Mouse (Mus musculus) limb, embryonic 11.5 days (tissue): Measurements from ENCODE around the gene Gpn2. TPM values are rescaled to one million over a fixed set of nuclear protein-coding genes. Genes with fewer than 3 reads are reported as not detected.

Experiments used
- ATAC-seq: fragments of 200-750 bp; cut with Nextera tagmentation; 2 replicates; pipeline ENCODE4 v1.8.0; 2017; ENCODE audit warnings: low read depth; ENCODE audit not compliant: insufficient number of reproducible peaks, low FRiP score, low TSS enrichment
- DNase-seq: peaks from one replicate; pipeline ENCODE4 v3.0.0-alpha.2; 2015; ENCODE audit warnings: low spot score
- H3K27ac ChIP-seq: fragments of 300-500 bp; sonication (generic); replicated peaks from 2 replicates; pipeline ENCODE4 v1.5.1; 2014; ENCODE audit warnings: low read depth, mild to moderate bottlenecking, low read length
- H3K27me3 ChIP-seq: fragments of 300-500 bp; sonication (generic); 2 replicates; pipeline ENCODE4 v1.6.1; 2014; ENCODE audit warnings: mild to moderate bottlenecking, low read length, mixed read lengths; ENCODE audit not compliant: control insufficient read depth, insufficient read depth
- H3K36me3 ChIP-seq: fragments of 300-500 bp; sonication (generic); 2 replicates; pipeline ENCODE4 v1.6.1; 2014; ENCODE audit warnings: mild to moderate bottlenecking, low read length, moderate library complexity, mixed read lengths; ENCODE audit not compliant: control insufficient read depth, insufficient read depth
- H3K4me1 ChIP-seq: fragments of 300-500 bp; sonication (generic); 2 replicates; pipeline ENCODE4 v1.6.1; 2014; ENCODE audit warnings: low read length, mixed read lengths; ENCODE audit not compliant: control insufficient read depth, insufficient read depth
- H3K4me2 ChIP-seq: fragments of 300-500 bp; sonication (generic); 2 replicates; pipeline ENCODE4 v1.6.1; 2014; ENCODE audit warnings: low read depth, mild to moderate bottlenecking, moderate library complexity; ENCODE audit not compliant: severe bottlenecking
- H3K4me3 ChIP-seq: fragments of 300-500 bp; sonication (generic); 2 replicates; pipeline ENCODE4 v1.5.1; 2014; ENCODE audit warnings: low read depth, low read length
- H3K9ac ChIP-seq: fragments of 300-500 bp; sonication (generic); 2 replicates; pipeline ENCODE4 v1.6.1; 2014; ENCODE audit warnings: mild to moderate bottlenecking, low read length
- H3K9me3 ChIP-seq: fragments of 300-500 bp; sonication (generic); 2 replicates; pipeline ENCODE4 v1.6.1; 2016; ENCODE audit warnings: low read length; ENCODE audit not compliant: control insufficient read depth
- WGBS: fragments of 180-500 bp; shearing (Covaris S2); extraction: QIAGEN DNeasy Blood & Tissue Kit; methylation state at CpG from one replicate; pipeline ENCODE4 v1.1.7; 2014; 5-methylcytosine and 5-hydroxymethylcytosine counted together
- polyA plus RNA-seq: library from polyadenylated mRNA; unstranded; fragments of >200 nt; fragmentation: Nextera tagmentation; extraction: Ambion mirVana; gene quantifications from 2 replicates; pipeline ENCODE4 v1.2.1, GENCODE M21; 2014

Gene Gpn2
- polyA plus RNA-seq, 1 experiment from 2014 or later: 26.6 TPM

GRCm38 (mm10) chr4:133557041-133557717 lies 27.0 kb upstream of the Gpn2 start:
- H3K4me2 ChIP-seq: no peak overlapping the region
- no peaks in the 10 kb centered on the region for H3K36me3 ChIP-seq
- no peak overlapping the region for H3K9ac ChIP-seq
- H3K4me1 ChIP-seq: no peaks in the 10 kb centered on the region
- no peak overlapping the region for H3K4me3 ChIP-seq
- no peak overlapping the region for H3K27ac ChIP-seq
- DNase-seq: no peak
- H3K27me3 ChIP-seq: no peaks in the 10 kb centered on the region
- WGBS: 50% methylated on average over 10 of the region's 10 CpGs
- ATAC-seq: no peak
- no peaks in the 10 kb centered on the region for H3K9me3 ChIP-seq

GRCm38 (mm10) chr4:133559846-133560245 lies 24.3 kb upstream of the Gpn2 start:
- Histone ChIP-seq H3K4me1 (no peaks in the 10 kb centered on the region), H3K4me2 (no peak overlapping the region), H3K27ac (no peak overlapping the region), H3K9me3 (no peaks in the 10 kb centered on the region), H3K36me3 (no peaks in the 10 kb centered on the region), H3K9ac (no peak overlapping the region), H3K27me3 (no peaks in the 10 kb centered on the region), H3K4me3 (no peak overlapping the region)
- no peak for DNase-seq
- WGBS: 76% methylated on average over 4 of the region's 4 CpGs
- ATAC-seq: no peak

GRCm38 (mm10) chr4:133561622-133562021 lies 22.5 kb upstream of the Gpn2 start:
- Histone ChIP-seq H3K4me1 (no peaks in the 10 kb centered on the region), H3K4me3 (no peak overlapping the region), H3K27ac (no peak overlapping the region), H3K27me3 (no peaks in the 10 kb centered on the region), H3K9me3 (no peaks in the 10 kb centered on the region), H3K9ac (no peak overlapping the region), H3K36me3 (no peaks in the 10 kb centered on the region), H3K4me2 (no peak overlapping the region)
- WGBS: 56% methylated on average over 4 of the region's 4 CpGs
- ATAC-seq (no peak), DNase-seq (no peak)

GRCm38 (mm10) chr4:133563123-133563571 lies 21.0 kb upstream of the Gpn2 start:
- Histone ChIP-seq H3K4me3 (no peak overlapping the region), H3K4me1 (no peaks in the 10 kb centered on the region), H3K9me3 (no peaks in the 10 kb centered on the region), H3K4me2 (no peak overlapping the region), H3K27ac (no peak overlapping the region), H3K27me3 (no peaks in the 10 kb centered on the region), H3K36me3 (no peaks in the 10 kb centered on the region), H3K9ac (no peak overlapping the region)
- ATAC-seq (no peak), DNase-seq (no peak)
- WGBS: 79% methylated on average over 11 of the region's 11 CpGs

GRCm38 (mm10) chr4:133567251-133567650 lies 16.9 kb upstream of the Gpn2 start:
- Histone ChIP-seq H3K4me2 (no peak overlapping the region), H3K9me3 (no peaks in the 10 kb centered on the region), H3K9ac (no peak overlapping the region), H3K36me3 (no peaks in the 10 kb centered on the region), H3K4me1 (no peaks in the 10 kb centered on the region), H3K27me3 (no peaks in the 10 kb centered on the region), H3K27ac (no peak overlapping the region), H3K4me3 (no peak overlapping the region)
- 31% methylated on average over 8 of the region's 8 CpGs for WGBS
- no peak for DNase-seq
- ATAC-seq: no peak

- Histone ChIP-seq H3K27me3 (no peaks in the 10 kb centered on the region), H3K4me2 (no peak overlapping the region), H3K4me1 (no peaks in the 10 kb centered on the region), H3K4me3 (no peak overlapping the region), H3K27ac (no peak overlapping the region), H3K9ac (no peak overlapping the region), H3K36me3 (no peaks in the 10 kb centered on the region), H3K9me3 (no peaks in the 10 kb centered on the region)
- ATAC-seq: no peak
- DNase-seq: no peak
- 83% methylated on average over 10 of the region's 10 CpGs for WGBS
Observed at GRCm38 (mm10) chr4:133569291-133570065, 14.7 kb upstream of the Gpn2 start.

- no peaks in the 10 kb centered on the region for H3K4me1 ChIP-seq
Observed at GRCm38 (mm10) chr4:133570066-133570466, 14.1 kb upstream of the Gpn2 start.

GRCm38 (mm10) chr4:133574070-133574842 lies 9.9 kb upstream of the Gpn2 start, which contains the start of gene Gpatch3:
Gene Gpatch3, plus strand, starts transcription at chr4:133574745.
- DNase-seq (peak; percentile 95), ATAC-seq (peak; percentile 86)
- Histone ChIP-seq H3K27me3 (no peaks in the 10 kb centered on the region), H3K4me3 (peak within 1 kb of the TSS; percentile 100), H3K4me1 (peaks cover 2% of the 10 kb centered on the region; the same call in 1 of the 2 replicates), H3K9me3 (no peaks in the 10 kb centered on the region), H3K27ac (peak within 1 kb of the TSS; percentile 73), H3K9ac (peak within 1 kb of the TSS; percentile 90), H3K36me3 (no peaks in the 10 kb centered on the region), H3K4me2 (peak within 1 kb of the TSS; percentile 88)
- WGBS: 9% methylated on average over 44 of the region's 44 CpGs

More at GRCm38 (mm10) chr4:133570066-133570466, 14.1 kb upstream of the Gpn2 start:
- Histone ChIP-seq H3K27ac (no peak overlapping the region), H3K36me3 (no peaks in the 10 kb centered on the region), H3K9me3 (no peaks in the 10 kb centered on the region), H3K4me2 (no peak overlapping the region), H3K4me3 (no peak overlapping the region), H3K27me3 (no peaks in the 10 kb centered on the region), H3K9ac (no peak overlapping the region)
- ATAC-seq (no peak), DNase-seq (no peak)
- WGBS: 66% methylated on average over 10 of the region's 10 CpGs
